Mouse (Mus musculus) macrophage (primary cell): Measurements from ENCODE around the gene Cyth1. TPM values are rescaled to one million over a fixed set of nuclear protein-coding genes. Genes with fewer than 3 reads are reported as not detected.

ENCODE experiments used
- H3K27ac ChIP-seq: fragments of 350-480 bp; formaldehyde crosslinking; 2 replicates; pipeline ENCODE4 v1.9.0; 2021
- H3K36me3 ChIP-seq: fragments of 350-480 bp; formaldehyde crosslinking; 2 replicates; pipeline ENCODE4 v1.9.0; 2021; ENCODE audit errors: inconsistent target
- H3K4me3 ChIP-seq: fragments of 350-480 bp; formaldehyde crosslinking; 2 replicates; pipeline ENCODE4 v1.9.0; 2021; ENCODE audit errors: inconsistent target
- H3K79me2 ChIP-seq: fragments of 350-480 bp; formaldehyde crosslinking; 2 replicates; pipeline ENCODE4 v1.9.0; 2021; ENCODE audit errors: inconsistent target
- WGBS: methylation state at CpG from one replicate; pipeline ENCODE4 v1.1.7; 2026; ENCODE audit warnings: inconsistent platforms; ENCODE audit not compliant: missing documents; 5-methylcytosine and 5-hydroxymethylcytosine counted together
- polyA plus RNA-seq: library from polyadenylated mRNA; stranded (reverse); fragments of 250-400 nt; gene quantifications from 3 replicates; pipeline ENCODE4 v1.2.4, GENCODE M21; 2018; ENCODE audit warnings: inconsistent platforms

The Cyth1 gene
- polyA plus RNA-seq, 1 experiment from 2014 or later, result 194 TPM

- H3K36me3 ChIP-seq, result peaks cover 12% of the 10 kb centered on the region; the same call in 1 of the 2 replicates
- H3K4me3 ChIP-seq, result no peak overlapping the region
- 95% methylated on average over 6 of the region's 6 CpGs for WGBS
- peaks cover 100% of the 10 kb centered on the region for H3K79me2 ChIP-seq
- no peak overlapping the region for H3K27ac ChIP-seq
These were observed 44.9 kb downstream of the Cyth1 start for GRCm38 (mm10) chr11:118203469-118203868.

GRCm38 (mm10) chr11:118202410-118203233 is 45.8 kb downstream of the Cyth1 start:
- H3K36me3 ChIP-seq, result peaks cover 12% of the 10 kb centered on the region; the same call in 1 of the 2 replicates
- H3K27ac ChIP-seq, result peak overlapping the region; percentile 31
- peaks cover 100% of the 10 kb centered on the region for H3K79me2 ChIP-seq
- no peak overlapping the region; the same call in 1 of the 2 replicates for H3K4me3 ChIP-seq
- 23% methylated on average over 19 of the region's 19 CpGs for WGBS

GRCm38 (mm10) chr11:118201833-118202409 is 46.5 kb downstream of the Cyth1 start:
- Histone ChIP-seq H3K79me2 (peaks cover 100% of the 10 kb centered on the region), H3K36me3 (peaks cover 12% of the 10 kb centered on the region; the same call in 1 of the 2 replicates), H3K4me3 (no peak overlapping the region; the same call in 1 of the 2 replicates), H3K27ac (peak overlapping the region; percentile 31)
- WGBS, result 69% methylated on average over 9 of the region's 9 CpGs

GRCm38 (mm10) chr11:118200834-118201830 is 47.3 kb downstream of the Cyth1 start:
- peaks cover 12% of the 10 kb centered on the region; the same call in 1 of the 2 replicates for H3K36me3 ChIP-seq
- WGBS, result 53% methylated on average over 11 of the region's 11 CpGs
- H3K4me3 ChIP-seq, result no peak overlapping the region
- peaks cover 100% of the 10 kb centered on the region for H3K79me2 ChIP-seq
- H3K27ac ChIP-seq, result peak overlapping the region; percentile 31

- H3K79me2 ChIP-seq, result peaks cover 100% of the 10 kb centered on the region
- 93% methylated on average over 2 of the region's 2 CpGs for WGBS
- no peak overlapping the region for H3K4me3 ChIP-seq
- H3K27ac ChIP-seq, result no peak overlapping the region
- peaks cover 9% of the 10 kb centered on the region; the same call in 1 of the 2 replicates for H3K36me3 ChIP-seq
These were observed 50.1 kb downstream of the Cyth1 start for GRCm38 (mm10) chr11:118198296-118198600.

GRCm38 (mm10) chr11:118197508-118198295 is 50.7 kb downstream of the Cyth1 start:
- Histone ChIP-seq H3K27ac (no peak overlapping the region), H3K4me3 (no peak overlapping the region), H3K79me2 (peaks cover 100% of the 10 kb centered on the region), H3K36me3 (peaks cover 15% of the 10 kb centered on the region; the same call in 1 of the 2 replicates)
- 96% methylated on average over 11 of the region's 13 CpGs for WGBS

GRCm38 (mm10) chr11:118196824-118197388 is 51.5 kb downstream of the Cyth1 start:
- H3K79me2 ChIP-seq, result peaks cover 100% of the 10 kb centered on the region
- no peak overlapping the region for H3K27ac ChIP-seq
- no peak overlapping the region for H3K4me3 ChIP-seq
- WGBS, result 83% methylated on average over 10 of the region's 10 CpGs
- peaks cover 23% of the 10 kb centered on the region for H3K36me3 ChIP-seq

- Histone ChIP-seq H3K36me3 (peaks cover 54% of the 10 kb centered on the region), H3K27ac (no peak overlapping the region), H3K4me3 (no peak overlapping the region), H3K79me2 (peaks cover 71% of the 10 kb centered on the region)
- 93% methylated on average over 14 of the region's 14 CpGs for WGBS
These were observed 54.8 kb downstream of the Cyth1 start for GRCm38 (mm10) chr11:118193390-118194147.

GRCm38 (mm10) chr11:118192973-118193372 is 55.4 kb downstream of the Cyth1 start:
- no peak overlapping the region for H3K27ac ChIP-seq
- WGBS, result 96% methylated on average over 5 of the region's 5 CpGs
- H3K79me2 ChIP-seq, result peaks cover 65% of the 10 kb centered on the region
- H3K4me3 ChIP-seq, result no peak overlapping the region
- peaks cover 59% of the 10 kb centered on the region for H3K36me3 ChIP-seq

GRCm38 (mm10) chr11:118182768-118183167 is 65.6 kb downstream of the Cyth1 start:
- Histone ChIP-seq H3K4me3 (no peak overlapping the region), H3K36me3 (peaks cover 63% of the 10 kb centered on the region), H3K79me2 (no peaks in the 10 kb centered on the region; the same call in 1 of the 2 replicates), H3K27ac (no peak overlapping the region)
- WGBS, result 94% methylated on average over 9 of the region's 9 CpGs

- Histone ChIP-seq H3K36me3 (peaks cover 67% of the 10 kb centered on the region), H3K27ac (no peak overlapping the region), H3K4me3 (no peak overlapping the region), H3K79me2 (no peaks in the 10 kb centered on the region; the same call in 1 of the 2 replicates)
- 86% methylated on average over 4 of the region's 4 CpGs for WGBS
These were observed 66.0 kb downstream of the Cyth1 start for GRCm38 (mm10) chr11:118182353-118182752.

- Histone ChIP-seq H3K79me2 (no peaks in the 10 kb centered on the region; the same call in 1 of the 2 replicates), H3K27ac (no peak overlapping the region), H3K4me3 (no peak overlapping the region), H3K36me3 (peaks cover 86% of the 10 kb centered on the region)
- WGBS, result 30% methylated on average over 7 of the region's 7 CpGs
These were observed 68.2 kb downstream of the Cyth1 start for GRCm38 (mm10) chr11:118180199-118180598.

- no peaks in the 10 kb centered on the region for H3K79me2 ChIP-seq
- no peak overlapping the region for H3K27ac ChIP-seq
- 57% methylated on average over 5 of the region's 5 CpGs for WGBS
- H3K4me3 ChIP-seq, result no peak overlapping the region
- peaks cover 94% of the 10 kb centered on the region for H3K36me3 ChIP-seq
These were observed 70.2 kb downstream of the Cyth1 start for GRCm38 (mm10) chr11:118178236-118178635.
